Mouse (Mus musculus) right cerebral cortex, postnatal 14 days (tissue): ENCODE measurements around the gene Fev.

ENCODE experiments used
- DNase-seq: peaks from one replicate; pipeline ENCODE4 v3.0.0; 2022

Gene Fev

GRCm38 (mm10) chr1:74885369-74886042 is at the start of gene Fev:
Gene Fev (minus strand): TSS chr1:74885419.
- no peak for DNase-seq

GRCm38 (mm10) chr1:74927621-74928296 is 42.5 kb upstream of the Fev start:
- no peak for DNase-seq

GRCm38 (mm10) chr1:74926721-74927120 is 41.5 kb upstream of the Fev start:
- peak; percentile 41 for DNase-seq

- no peak for DNase-seq
Observed at GRCm38 (mm10) chr1:74924464-74924863, 39.2 kb upstream of the Fev start.

GRCm38 (mm10) chr1:74915706-74916105 is 30.5 kb upstream of the Fev start:
- no peak for DNase-seq

- DNase-seq = no peak
Observed at GRCm38 (mm10) chr1:74902191-74902590, 17.0 kb upstream of the Fev start.

- peak; percentile 81 for DNase-seq
Observed at GRCm38 (mm10) chr1:74901686-74902085, 16.5 kb upstream of the Fev start.

- no peak for DNase-seq
Observed at GRCm38 (mm10) chr1:74900341-74901285, 15.4 kb upstream of the Fev start.

- DNase-seq = no peak
Observed at GRCm38 (mm10) chr1:74898656-74899431, 13.6 kb upstream of the Fev start.

- DNase-seq = no peak
Observed at GRCm38 (mm10) chr1:74897976-74898375, 12.8 kb upstream of the Fev start.

GRCm38 (mm10) chr1:74894966-74895365 is 9.7 kb upstream of the Fev start:
- DNase-seq = peak; percentile 74

- peak; percentile 56 for DNase-seq
Observed at GRCm38 (mm10) chr1:74893134-74893855, 8.1 kb upstream of the Fev start, which contains the start of gene Cryba2. Gene Cryba2 (minus strand): TSS chr1:74893143.

- no peak for DNase-seq
Observed at GRCm38 (mm10) chr1:74892351-74893133, 7.3 kb upstream of the Fev start.

GRCm38 (mm10) chr1:74891513-74891912 is 6.3 kb upstream of the Fev start:
- DNase-seq = no peak

- DNase-seq = no peak
Observed at GRCm38 (mm10) chr1:74884196-74885141, 750 bp downstream of the Fev start.

GRCm38 (mm10) chr1:74883441-74883840 is 1.8 kb downstream of the Fev start:
- DNase-seq = no peak

GRCm38 (mm10) chr1:74882828-74883227 is 2.4 kb downstream of the Fev start:
- no peak for DNase-seq

GRCm38 (mm10) chr1:74882055-74882734 is 3.0 kb downstream of the Fev start:
- no peak for DNase-seq

GRCm38 (mm10) chr1:74880785-74881360 is 4.3 kb downstream of the Fev start:
- peak; percentile 80 for DNase-seq
